Mouse (Mus musculus) heart, adult 18-20 months (tissue): ENCODE data around the gene Usp18. TPM values are rescaled to one million over a fixed set of nuclear protein-coding genes. Genes with fewer than 3 reads are reported as not detected.

Source experiments
- DNase-seq, 2 experiments: peaks; one replicate each; pipeline ENCODE4 v3.0.0; 2021 to 2022; ENCODE audit warnings: mixed read lengths in 1 of 2
- long read RNA-seq, 2 experiments: library from polyadenylated mRNA; stranded (forward); transcript quantifications; one replicate each; pipeline ENCODE4 v2.0.0; 2021
- total RNA-seq, 2 experiments: library from RNA; stranded (reverse); gene quantifications; 2 replicates each; pipeline ENCODE4 v1.2.3; 2021

Usp18 gene
- total RNA-seq: 1 to 10 TPM; 1.3 to 1.7 TPM
- long read RNA-seq, experiment 1: 0 reads
- long read RNA-seq, experiment 2, partial matches to known transcripts: 2 of 3 reads
- long read RNA-seq, experiment 2, other reads (novel, unspliced or antisense): 0 of 3 reads

GRCm38 (mm10) chr6:121245127-121246036 is at the start of gene Usp18:
Gene Usp18 (plus strand): TSS chr6:121245906.
- peak; percentile 94 to 96 for DNase-seq

- no peak for DNase-seq
These were observed 47.8 kb upstream of the Usp18 start for GRCm38 (mm10) chr6:121197807-121198365.

DNA sequence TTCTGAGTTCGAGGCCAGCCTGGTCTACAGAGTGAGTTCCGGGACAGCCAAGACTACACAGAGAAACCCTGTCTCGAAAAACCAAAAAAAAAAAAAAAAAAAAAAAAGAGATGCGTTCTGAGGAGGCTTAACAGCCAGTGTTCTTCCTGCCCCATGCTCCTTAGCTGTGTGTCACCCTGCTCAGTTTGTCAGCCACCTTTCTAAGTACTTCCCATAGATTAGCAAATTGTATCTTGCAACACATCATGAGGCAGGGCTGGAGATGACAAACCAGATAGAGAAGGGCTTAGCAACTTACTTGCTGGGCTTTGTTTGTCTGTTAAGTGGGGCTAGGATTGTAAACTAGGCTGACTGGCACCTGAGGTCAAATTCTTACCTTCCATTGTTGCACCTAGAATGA is 45.2 kb upstream of the Usp18 start:
- DNase-seq: no peak

DNA sequence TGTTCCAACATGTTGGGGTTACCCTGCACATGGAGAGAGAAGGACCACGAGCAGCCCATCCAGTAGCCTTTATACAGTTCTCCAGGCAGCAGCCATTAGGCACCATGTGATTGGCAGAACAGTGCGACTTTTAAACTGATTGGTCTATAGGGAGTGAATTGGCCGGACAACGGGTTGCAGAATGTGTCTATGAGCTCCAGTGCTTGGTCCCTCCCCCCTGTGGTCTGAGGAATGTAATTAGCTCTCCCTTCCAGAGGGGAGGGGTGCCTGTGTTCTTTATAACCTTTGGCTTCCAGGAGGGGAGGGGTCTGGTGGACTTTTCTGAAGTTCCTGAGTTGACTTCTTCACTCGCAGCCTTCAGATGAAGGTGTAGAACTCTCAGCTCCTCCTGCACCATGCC is 43.7 kb upstream of the Usp18 start:
- DNase-seq: no peak

- no peak for DNase-seq
These were observed 39.2 kb upstream of the Usp18 start for GRCm38 (mm10) chr6:121206481-121206880.

DNA sequence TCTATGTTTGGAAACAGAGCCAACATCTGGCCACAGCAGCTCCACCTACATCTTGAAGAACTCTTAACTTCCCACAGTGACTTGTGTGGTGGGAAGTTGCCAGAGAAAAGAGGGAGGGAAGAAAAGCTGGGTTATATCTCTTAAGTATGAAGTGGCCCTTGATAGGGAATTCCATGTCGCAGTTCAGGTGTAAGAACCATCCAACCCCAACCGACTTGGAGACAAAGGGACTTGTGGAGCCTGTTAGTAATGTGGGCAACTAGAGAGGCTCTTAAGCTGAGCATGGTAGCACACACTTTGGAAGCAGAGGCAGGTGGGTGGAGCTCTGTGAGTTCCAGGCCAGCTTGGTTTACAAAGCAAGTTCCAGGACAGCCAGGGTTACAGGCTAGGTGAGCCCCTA is 36.1 kb upstream of the Usp18 start:
- no peak for DNase-seq

GRCm38 (mm10) chr6:121210149-121210925 is 35.4 kb upstream of the Usp18 start, which contains the start of gene Tuba8:
Gene Tuba8 (plus strand): TSS chr6:121210696.
- DNase-seq: peak; percentile 78 to 85

DNA sequence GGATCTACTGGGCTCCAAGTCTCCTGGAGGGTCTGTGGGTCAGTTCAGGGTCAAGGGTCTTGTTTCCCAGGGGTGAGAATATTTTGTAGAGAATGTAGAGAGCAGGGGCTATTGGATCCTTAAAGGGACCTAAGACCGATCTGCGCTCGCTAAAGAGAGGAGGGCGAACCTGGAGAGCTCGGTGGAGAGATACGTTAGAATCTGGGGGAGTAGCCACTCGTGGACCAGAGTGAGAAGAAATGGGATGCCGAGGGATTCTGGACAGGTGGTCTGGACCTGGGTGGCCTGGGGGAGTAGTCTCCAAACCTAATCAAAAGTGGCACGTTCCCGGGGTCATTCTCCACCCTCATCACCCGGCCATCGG is 34.8 kb upstream of the Usp18 start:
- no peak for DNase-seq

- peak; percentile 69 to 76 for DNase-seq
These were observed 34.0 kb upstream of the Usp18 start for GRCm38 (mm10) chr6:121211743-121212142.

DNA sequence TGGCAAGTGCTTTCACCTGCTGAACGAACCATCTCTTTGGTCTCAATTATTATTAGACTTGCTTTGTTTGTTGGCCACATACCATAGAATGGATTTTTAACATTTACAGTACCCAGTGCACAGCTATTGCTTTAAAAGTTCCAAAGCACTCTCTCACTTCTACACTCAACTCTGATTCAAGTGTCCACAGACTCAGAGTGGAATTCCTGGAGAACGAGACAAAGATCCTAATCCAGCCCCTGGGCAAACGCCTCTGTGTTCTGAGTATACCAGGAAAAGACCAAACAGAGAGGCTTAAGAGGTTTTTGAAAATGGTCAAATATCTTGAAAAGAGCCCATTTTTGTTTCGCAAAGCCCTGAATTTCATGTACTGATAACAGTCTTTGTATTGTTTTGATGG is 32.7 kb upstream of the Usp18 start:
- DNase-seq: no peak

DNA sequence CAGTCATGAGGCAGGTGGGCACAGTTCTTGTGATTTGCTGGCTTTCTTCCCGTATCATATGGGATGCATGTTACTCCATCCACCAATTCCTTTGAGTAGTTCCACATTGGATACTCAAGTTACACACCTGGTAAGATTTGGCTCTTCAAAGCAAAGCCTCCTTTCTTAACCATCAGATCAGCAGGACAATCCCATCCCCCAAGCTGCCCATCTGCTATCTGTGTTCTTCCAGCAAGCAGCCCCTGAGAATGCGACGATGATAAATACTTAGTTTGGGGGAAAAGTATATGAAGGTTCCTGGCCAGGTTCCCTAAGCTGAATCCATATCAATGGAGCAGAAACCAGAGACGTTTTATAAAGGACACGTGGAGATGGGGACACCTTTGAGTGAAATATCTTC is 31.5 kb upstream of the Usp18 start:
- DNase-seq: no peak

DNA sequence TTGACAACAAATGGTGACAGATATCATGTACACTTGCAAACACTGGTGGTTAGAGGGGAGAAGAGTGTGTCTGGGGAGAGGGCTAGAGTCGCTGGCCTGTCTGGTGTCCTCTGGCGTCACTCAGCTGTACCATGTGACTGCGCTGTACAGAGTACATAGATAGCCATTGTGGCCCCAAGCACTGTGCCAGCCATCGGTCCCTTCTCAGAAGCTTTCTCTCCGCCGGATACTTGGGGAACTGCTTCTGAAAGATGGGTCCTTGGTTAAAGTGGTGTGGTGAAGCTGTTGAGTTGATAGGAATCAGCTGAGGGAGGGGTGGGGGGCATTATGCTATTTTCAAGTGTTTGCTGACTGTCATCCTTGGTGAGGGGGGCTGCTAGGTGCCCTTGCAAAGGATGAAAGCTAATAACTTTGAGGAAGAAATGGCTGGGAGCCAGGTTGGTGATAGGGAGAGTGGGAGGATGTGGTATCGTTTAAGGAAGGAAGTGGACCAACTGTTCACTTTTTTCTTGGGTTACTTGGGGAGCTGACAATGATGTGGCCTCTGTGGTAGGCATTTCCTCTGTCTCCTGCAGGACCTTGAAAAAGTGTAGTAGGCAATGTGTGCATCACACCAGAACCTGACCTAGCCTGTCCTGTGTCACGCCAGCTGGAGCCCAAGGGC is 30.9 kb upstream of the Usp18 start:
- DNase-seq: no peak

GRCm38 (mm10) chr6:121215336-121215735 is 30.4 kb upstream of the Usp18 start:
- DNase-seq: peak in 1 of 2 experiments; percentile 30

- DNase-seq: no peak
These were observed 29.8 kb upstream of the Usp18 start for GRCm38 (mm10) chr6:121215896-121216295.

GRCm38 (mm10) chr6:121216589-121217255 is 29.0 kb upstream of the Usp18 start:
- DNase-seq: peak; percentile 41 to 46

DNA sequence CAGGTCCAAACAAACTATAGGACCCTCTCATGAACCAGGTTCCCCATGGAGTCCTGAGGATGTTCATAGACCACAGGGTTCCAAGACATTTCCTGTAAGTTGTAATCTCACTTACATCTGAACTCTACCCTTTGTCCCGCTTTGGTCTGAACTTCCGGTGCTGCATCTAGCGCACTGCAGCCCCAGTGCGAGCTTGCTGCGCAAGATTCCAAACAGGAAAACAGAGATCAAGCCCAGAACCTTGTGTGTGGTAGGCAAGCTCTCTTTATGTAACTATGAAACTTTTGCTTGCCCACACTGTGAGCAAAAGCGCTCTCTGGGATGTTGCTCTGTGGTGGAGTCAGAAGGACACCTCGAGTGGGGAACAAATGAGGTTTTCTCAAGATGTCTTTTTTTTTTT is 27.7 kb upstream of the Usp18 start:
- no peak for DNase-seq

- DNase-seq: peak; percentile 77 to 85
These were observed 26.3 kb upstream of the Usp18 start for GRCm38 (mm10) chr6:121219406-121219805.

GRCm38 (mm10) chr6:121220181-121220580 is 25.5 kb upstream of the Usp18 start:
- DNase-seq: peak; percentile 44 to 49

DNA sequence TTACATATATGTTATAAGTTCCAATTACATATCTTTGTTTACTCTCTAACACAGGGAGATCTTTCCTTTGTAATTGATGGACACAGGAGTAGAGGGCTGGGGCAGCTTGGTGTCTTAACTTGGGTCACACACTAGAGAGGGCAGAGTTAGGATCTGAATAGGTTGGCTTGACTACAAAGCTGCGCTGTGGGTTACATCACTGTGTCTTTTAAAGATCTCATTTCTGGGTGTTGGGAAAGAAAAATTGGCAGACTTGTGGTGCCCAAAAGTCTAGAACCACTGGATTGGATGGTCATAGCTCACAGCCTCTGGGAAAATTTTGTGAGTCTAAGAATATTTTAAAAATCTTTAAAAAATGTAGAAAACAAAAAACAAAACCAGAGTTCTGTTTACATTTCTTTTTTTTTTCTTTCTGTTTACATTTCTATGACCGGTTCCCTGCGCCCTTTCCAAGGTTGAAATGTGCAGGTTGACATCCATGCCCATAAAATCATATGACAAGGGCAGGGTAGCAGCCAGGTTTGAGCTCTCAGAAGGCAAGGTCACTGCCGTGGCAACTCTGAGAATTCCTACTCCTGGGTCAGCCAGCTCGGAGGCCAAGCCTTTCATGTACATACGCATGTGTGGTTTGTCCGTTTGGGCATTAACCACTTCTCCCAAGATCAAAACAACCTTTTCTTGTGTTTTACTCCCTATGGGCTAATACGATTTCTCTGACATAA is 23.7 kb upstream of the Usp18 start:
- DNase-seq: peak in 1 of 2 experiments; percentile 40

DNA sequence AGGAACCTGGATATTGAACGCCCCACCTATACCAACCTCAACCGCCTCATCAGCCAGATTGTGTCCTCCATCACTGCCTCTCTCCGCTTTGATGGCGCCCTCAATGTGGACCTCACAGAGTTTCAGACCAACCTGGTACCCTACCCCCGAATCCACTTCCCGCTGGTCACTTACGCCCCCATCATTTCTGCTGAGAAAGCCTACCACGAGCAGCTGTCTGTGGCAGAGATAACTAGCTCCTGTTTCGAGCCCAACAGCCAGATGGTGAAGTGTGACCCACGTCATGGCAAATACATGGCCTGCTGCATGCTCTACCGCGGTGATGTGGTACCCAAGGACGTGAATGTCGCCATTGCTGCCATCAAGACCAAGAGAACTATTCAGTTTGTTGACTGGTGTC is 22.7 kb upstream of the Usp18 start:
- DNase-seq: no peak

GRCm38 (mm10) chr6:121224067-121224466 is 21.6 kb upstream of the Usp18 start:
- DNase-seq: no peak
